Mouse (Mus musculus): Measurements from ENCODE around the gene A430005L14Rik. TPM values are rescaled to one million over a fixed set of nuclear protein-coding genes. Genes with fewer than 3 reads are reported as not detected.

Gene A430005L14Rik
- polyA plus RNA-seq (2015; fragmentation: Illumina TruSeq; extraction: RNeasy Lipid Tissue Mini Kit (QIAGEN cat#74804); ENCODE audit: insufficient read depth, low replicate concordance): 20.9 TPM

DNA sequence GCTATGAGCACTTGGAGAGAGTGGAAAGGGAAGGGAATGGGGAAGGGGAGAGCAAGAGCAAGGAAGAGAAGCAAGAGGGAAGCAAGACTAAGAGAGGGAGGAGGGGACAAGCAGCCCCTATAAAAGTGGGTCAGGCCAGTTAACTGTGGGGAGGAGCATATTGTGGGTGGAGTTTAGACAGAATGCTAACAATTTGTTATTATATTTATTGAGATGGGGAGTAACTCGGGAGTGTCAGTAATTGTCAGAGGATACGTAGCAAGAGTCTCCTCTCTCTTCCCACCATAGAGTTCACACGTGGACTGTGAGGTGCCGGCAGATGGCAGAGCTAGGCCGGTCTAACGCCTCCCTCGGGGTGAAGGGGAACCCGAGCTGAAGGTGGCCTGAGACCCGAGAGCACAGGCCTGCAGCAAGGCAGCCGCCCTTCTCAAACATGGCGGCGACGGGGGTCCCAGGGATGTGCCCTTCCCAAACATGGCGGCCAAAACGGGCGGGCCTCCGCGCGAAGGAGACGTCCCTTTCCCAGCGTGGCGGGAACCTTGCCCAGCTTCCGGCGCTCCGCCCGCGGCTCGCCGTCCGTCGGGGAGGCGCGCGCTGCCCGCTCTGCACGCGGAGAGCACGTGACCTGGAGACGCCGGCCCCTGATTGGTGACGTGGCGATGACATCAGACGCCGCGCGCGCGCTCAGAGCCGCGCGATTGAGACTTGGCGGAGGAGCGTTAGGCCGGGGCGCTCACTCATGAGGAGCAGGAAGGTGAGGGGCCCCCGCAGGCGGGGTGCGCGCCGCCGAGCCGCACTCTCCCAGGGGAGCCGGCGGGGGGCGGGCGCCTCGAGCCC is at the start of gene A430005L14Rik:
A430005L14Rik (plus strand) TSS at position 669 of the 837 bp plus-strand sequence.

DNA sequence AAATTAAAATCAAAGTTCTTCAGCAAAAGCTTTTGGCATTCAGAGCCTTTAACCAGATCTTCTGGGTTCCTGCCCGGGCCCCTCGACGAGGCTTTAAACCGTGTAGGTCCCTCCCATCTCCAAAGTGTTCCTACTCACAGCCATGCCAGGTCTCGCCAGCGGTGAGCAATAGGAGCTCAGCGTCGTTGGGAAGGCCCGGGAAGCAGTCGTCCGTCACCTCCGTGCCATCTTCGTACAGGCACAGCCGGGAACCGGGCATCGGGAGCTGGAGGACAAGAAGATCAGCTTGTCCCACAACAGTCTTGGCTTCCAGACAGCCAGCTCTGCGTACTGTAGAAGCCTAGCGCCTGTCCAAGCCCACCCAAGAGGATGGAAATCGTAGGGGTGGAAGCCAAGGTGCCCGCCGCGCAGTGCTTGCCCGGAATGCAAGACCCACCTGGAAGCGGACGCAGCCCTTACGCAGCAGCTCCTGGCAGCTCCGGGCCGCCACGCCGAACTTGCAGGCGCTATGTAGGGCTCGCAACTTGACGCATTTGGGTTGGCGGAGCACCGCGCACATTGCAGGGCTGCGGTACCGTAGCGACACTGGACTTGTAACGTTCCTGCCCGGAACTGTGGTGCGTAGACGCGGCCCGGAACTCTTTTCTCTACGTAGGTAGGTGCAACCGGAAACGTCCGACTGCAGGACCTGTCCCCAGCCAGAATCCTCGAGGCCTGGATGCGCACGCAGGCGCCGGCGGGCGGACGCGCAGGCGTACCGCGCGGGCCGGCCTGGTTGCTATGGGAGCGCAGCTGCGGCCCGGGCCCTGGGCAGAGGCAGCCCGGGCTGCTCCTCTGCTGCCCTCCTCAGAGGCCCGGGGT is 17.6 kb downstream of the A430005L14Rik start, which contains the start of the genes Dffb and Cep104:
Dffb (minus strand) TSS at position 696 of the 861 bp plus-strand sequence.
Cep104 (plus strand) TSS at position 764 of the 861 bp plus-strand sequence.

Other genes with a start within 250 kb of the A430005L14Rik start
- gene Dffb, start 17.9 kb downstream of the A430005L14Rik start, polyA plus RNA-seq (2015; fragmentation: Illumina TruSeq; extraction: RNeasy Lipid Tissue Mini Kit (QIAGEN cat#74804); ENCODE audit: insufficient read depth, low replicate concordance): 18.7 TPM
- 10.6 TPM for gene Cep104, start 18.0 kb downstream of the A430005L14Rik start, polyA plus RNA-seq (2015; fragmentation: Illumina TruSeq; extraction: RNeasy Lipid Tissue Mini Kit (QIAGEN cat#74804); ENCODE audit: insufficient read depth, low replicate concordance)
- 35.7 TPM for gene Lrrc47, start 54.5 kb downstream of the A430005L14Rik start, polyA plus RNA-seq (2015; fragmentation: Illumina TruSeq; extraction: RNeasy Lipid Tissue Mini Kit (QIAGEN cat#74804); ENCODE audit: insufficient read depth, low replicate concordance)
- 3.0 TPM for gene Smim1, start 69.0 kb downstream of the A430005L14Rik start, polyA plus RNA-seq (2015; fragmentation: Illumina TruSeq; extraction: RNeasy Lipid Tissue Mini Kit (QIAGEN cat#74804); ENCODE audit: insufficient read depth, low replicate concordance)
- not detected for gene Ccdc27, start 85.4 kb downstream of the A430005L14Rik start, polyA plus RNA-seq (2015; fragmentation: Illumina TruSeq; extraction: RNeasy Lipid Tissue Mini Kit (QIAGEN cat#74804); ENCODE audit: insufficient read depth, low replicate concordance)
- 0.04 TPM for gene Trp73, start 183.0 kb downstream of the A430005L14Rik start, polyA plus RNA-seq (2015; fragmentation: Illumina TruSeq; extraction: RNeasy Lipid Tissue Mini Kit (QIAGEN cat#74804); ENCODE audit: insufficient read depth, low replicate concordance)
- 7.3 TPM for gene Wrap73, start 185.1 kb downstream of the A430005L14Rik start, polyA plus RNA-seq (2015; fragmentation: Illumina TruSeq; extraction: RNeasy Lipid Tissue Mini Kit (QIAGEN cat#74804); ENCODE audit: insufficient read depth, low replicate concordance)
- gene Tprgl, start 203.4 kb downstream of the A430005L14Rik start, polyA plus RNA-seq (2015; fragmentation: Illumina TruSeq; extraction: RNeasy Lipid Tissue Mini Kit (QIAGEN cat#74804); ENCODE audit: insufficient read depth, low replicate concordance): 133 TPM
- gene Megf6, start 213.5 kb downstream of the A430005L14Rik start, polyA plus RNA-seq (2015; fragmentation: Illumina TruSeq; extraction: RNeasy Lipid Tissue Mini Kit (QIAGEN cat#74804); ENCODE audit: insufficient read depth, low replicate concordance): 1.4 TPM